Mouse (Mus musculus) forebrain, embryonic 11.5 days (tissue): ENCODE results near the gene Slc25a10. TPM values are rescaled to one million over a fixed set of nuclear protein-coding genes. Genes with fewer than 3 reads are reported as not detected.
"Not testable (repeated sequence)": the region's sequence is repeated elsewhere in the genome, so short reads cannot be mapped to it uniquely, and the experiment has no call there.

Experiments used
- ATAC-seq: fragments of 200-750 bp; cut with Nextera tagmentation; replicated peaks from 2 replicates; pipeline ENCODE4 v1.8.0; 2017; ENCODE audit warnings: moderate TSS enrichment; ENCODE audit not compliant: low FRiP score
- DNase-seq: peaks from one replicate; pipeline ENCODE4 v3.0.0-alpha.2; 2017; ENCODE audit warnings: low spot score
- H3K27ac ChIP-seq: fragments of 300-500 bp; sonication (generic); 2 replicates; pipeline ENCODE4 v1.5.1; 2014; ENCODE audit warnings: low read depth, low read length
- H3K27me3 ChIP-seq: fragments of 300-500 bp; sonication (generic); 2 replicates; pipeline ENCODE4 v1.6.1; 2014; ENCODE audit warnings: mild to moderate bottlenecking, low read length, mixed read lengths; ENCODE audit not compliant: control insufficient read depth, insufficient read depth
- H3K36me3 ChIP-seq: fragments of 300-500 bp; sonication (generic); 2 replicates; pipeline ENCODE4 v1.6.1; 2014; ENCODE audit warnings: mild to moderate bottlenecking, low read length, moderate library complexity, mixed read lengths; ENCODE audit not compliant: control insufficient read depth, insufficient read depth
- H3K4me1 ChIP-seq: fragments of 300-500 bp; sonication (generic); replicated peaks from 2 replicates; pipeline ENCODE4 v1.6.1; 2014; ENCODE audit warnings: low read length, mixed read lengths; ENCODE audit not compliant: control insufficient read depth, insufficient read depth
- H3K4me2 ChIP-seq: fragments of 300-500 bp; sonication (generic); 2 replicates; pipeline ENCODE4 v1.6.1; 2014; ENCODE audit warnings: low read depth, mild to moderate bottlenecking, low read length, moderate library complexity, mixed read lengths; ENCODE audit not compliant: severe bottlenecking
- H3K4me3 ChIP-seq: fragments of 300-500 bp; sonication (generic); 2 replicates; pipeline ENCODE4 v1.5.1; 2014; ENCODE audit warnings: low read depth, low read length
- H3K9ac ChIP-seq: fragments of 300-500 bp; sonication (generic); 2 replicates; pipeline ENCODE4 v1.6.1; 2014; ENCODE audit warnings: low read length
- H3K9me3 ChIP-seq: fragments of 300-500 bp; sonication (generic); 2 replicates; pipeline ENCODE4 v1.6.1; 2016; ENCODE audit warnings: low read length, mixed read lengths; ENCODE audit not compliant: control insufficient read depth
- WGBS: fragments of 180-500 bp; shearing (Covaris S2); extraction: QIAGEN DNeasy Blood & Tissue Kit; methylation state at CpG from one replicate; pipeline ENCODE4 v1.1.7; 2014; 5-methylcytosine and 5-hydroxymethylcytosine counted together
- polyA plus RNA-seq: library from polyadenylated mRNA; unstranded; fragments of >200 nt; fragmentation: Nextera tagmentation; extraction: Ambion mirVana; gene quantifications from 2 replicates; pipeline ENCODE4 v1.2.1, GENCODE M21; 2014

The Slc25a10 gene
- polyA plus RNA-seq, 1 experiment from 2014 or later = 50.9 TPM

DNA sequence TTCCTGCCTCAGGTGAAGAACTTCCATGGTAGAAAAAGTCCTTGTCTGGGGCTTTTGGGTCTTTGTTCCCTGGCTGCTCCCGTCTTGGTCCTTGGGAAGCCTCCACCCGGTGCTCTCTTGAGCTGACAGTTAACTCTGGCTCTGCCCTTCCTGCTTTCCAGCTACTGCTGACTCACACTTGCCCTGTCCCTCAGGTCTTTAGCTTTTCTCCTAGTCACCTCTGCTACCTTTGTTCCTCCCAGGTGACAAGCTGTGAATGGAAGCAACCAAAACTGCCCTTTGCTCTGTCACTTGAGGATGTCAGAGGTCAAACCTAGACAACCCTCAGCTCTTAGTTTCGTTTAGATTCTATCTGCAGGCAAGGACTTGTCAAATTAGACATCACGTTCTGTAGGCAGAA, 18.3 kb downstream of the Slc25a10 start:
- WGBS = 33% methylated on average over 4 of the region's 4 CpGs
- ATAC-seq = no peak

DNA sequence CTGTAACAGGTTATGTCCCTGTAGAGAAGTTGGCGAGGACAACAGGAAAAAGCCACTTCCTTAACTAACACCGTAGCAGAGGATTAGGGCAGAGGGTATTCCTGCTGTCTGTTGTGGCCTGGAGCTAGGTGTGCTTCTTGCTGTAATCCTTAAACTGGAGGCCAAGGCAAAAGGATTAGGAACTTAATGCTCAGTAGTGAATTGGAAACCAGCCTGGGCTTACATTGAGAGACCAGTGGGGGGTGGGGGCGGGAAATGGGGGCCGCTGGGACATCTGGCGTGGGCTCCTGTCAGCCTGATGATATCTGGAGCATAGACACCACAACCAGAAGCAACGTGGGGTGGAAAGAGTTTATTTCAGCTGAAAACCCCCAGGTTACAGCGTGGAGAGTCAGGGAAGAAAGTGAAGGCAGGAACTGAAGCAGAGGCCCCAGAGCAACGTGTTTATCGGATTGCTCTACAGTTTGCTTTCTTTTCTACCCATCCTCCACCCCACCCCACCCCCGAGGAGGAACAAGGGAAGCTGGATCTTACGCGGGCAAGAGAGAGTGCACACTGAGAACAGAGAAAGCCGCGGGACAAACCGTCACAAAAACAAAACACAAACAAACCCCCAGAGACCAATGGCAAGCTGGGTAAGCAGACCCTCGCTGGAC, 18.9 kb downstream of the Slc25a10 start:
- Histone ChIP-seq H3K9me3 (no peaks in the 10 kb centered on the region), H3K4me1 (peaks cover 5% of the 10 kb centered on the region; the same call in 1 of the 2 replicates), H3K36me3 (no peaks in the 10 kb centered on the region), H3K4me3 (0 out of 2 replicates have a peak overlapping the region, but pooled peaks have one; percentile 3), H3K27me3 (no peaks in the 10 kb centered on the region), H3K9ac (peak overlapping the region; percentile 57), H3K27ac (0 out of 2 replicates have a peak overlapping the region, but pooled peaks have one; percentile 9), H3K4me2 (peak overlapping the region; percentile 42; the same call in 1 of the 2 replicates)
- DNase-seq (peak; percentile 57), ATAC-seq (no peak)
- WGBS = 4% methylated on average over 16 of the region's 16 CpGs

More for the DNA sequence above, 18.3 kb downstream of the Slc25a10 start:
- Histone ChIP-seq H3K36me3 (no peaks in the 10 kb centered on the region), H3K9me3 (no peaks in the 10 kb centered on the region), H3K4me1 (peaks cover 5% of the 10 kb centered on the region; the same call in 1 of the 2 replicates), H3K4me2 (no peak overlapping the region), H3K27me3 (no peaks in the 10 kb centered on the region), H3K9ac (no peak overlapping the region; the same call in 1 of the 2 replicates), H3K4me3 (no peak overlapping the region), H3K27ac (0 out of 2 replicates have a peak overlapping the region, but pooled peaks have one; percentile 9)
- DNase-seq = no peak

DNA sequence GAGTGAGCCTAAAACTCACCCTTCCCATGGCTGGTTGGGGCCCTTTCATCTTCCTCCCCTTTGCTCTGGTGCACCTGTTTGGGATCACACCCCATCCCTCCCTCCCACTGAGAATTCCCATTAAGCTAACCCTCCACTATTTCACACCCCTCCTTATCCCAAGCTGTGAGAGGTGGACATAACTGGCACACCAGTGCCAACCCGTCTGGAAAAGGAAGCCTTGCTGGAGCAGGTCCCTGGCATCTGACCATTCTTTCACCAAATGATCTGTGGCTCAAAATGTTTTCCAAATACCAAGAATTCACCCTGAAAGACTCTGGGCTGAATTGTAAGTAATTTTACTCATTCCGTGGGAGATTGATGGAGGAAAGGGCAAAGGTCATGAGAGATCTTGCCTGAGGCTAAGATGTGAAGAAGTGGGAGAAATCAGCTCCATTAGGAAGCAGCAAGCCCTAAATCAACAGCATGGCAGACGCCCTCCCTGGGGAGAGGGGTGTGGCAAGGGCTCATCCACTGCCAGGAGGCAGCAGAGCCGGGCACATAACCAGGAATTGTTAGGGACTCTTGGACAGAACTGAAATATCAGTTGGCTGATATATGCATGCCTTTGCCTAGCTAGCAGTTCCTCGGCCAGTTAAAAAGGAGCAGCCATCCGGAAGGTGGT, 21.3 kb downstream of the Slc25a10 start:
- 56% methylated on average over 6 of the region's 6 CpGs for WGBS
- ATAC-seq = no peak
- Histone ChIP-seq H3K4me3 (no peak overlapping the region), H3K27ac (no peak overlapping the region), H3K27me3 (no peaks in the 10 kb centered on the region), H3K9me3 (no peaks in the 10 kb centered on the region), H3K4me2 (no peak overlapping the region), H3K4me1 (peaks cover 5% of the 10 kb centered on the region; the same call in 1 of the 2 replicates), H3K36me3 (no peaks in the 10 kb centered on the region), H3K9ac (no peak overlapping the region)
- DNase-seq = no peak

DNA sequence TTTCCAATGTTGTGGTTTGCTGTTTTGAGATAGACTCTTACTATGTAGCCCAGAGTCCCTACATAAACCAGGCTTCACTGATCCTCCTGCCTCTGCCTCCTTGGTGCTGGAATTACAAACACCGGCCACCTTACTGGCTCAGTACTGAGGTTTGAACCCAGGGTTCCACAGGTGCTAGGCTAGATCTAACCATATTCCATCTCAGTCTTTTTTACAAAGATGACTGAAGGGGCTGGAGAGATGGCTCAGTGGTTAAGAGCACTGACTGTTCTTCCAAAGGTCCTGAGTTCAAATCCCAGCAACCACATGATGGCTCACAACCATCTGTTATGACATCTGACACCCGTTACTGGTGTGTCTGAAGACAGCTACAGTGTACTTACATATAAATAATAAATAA, 22.6 kb downstream of the Slc25a10 start:
- not testable (repeated sequence) for H3K27me3 ChIP-seq, H3K9ac ChIP-seq, H3K36me3 ChIP-seq, ATAC-seq, H3K4me3 ChIP-seq, H3K4me1 ChIP-seq, H3K27ac ChIP-seq, H3K9me3 ChIP-seq, DNase-seq, H3K4me2 ChIP-seq
- 96% methylated on average over 2 of the region's 2 CpGs for WGBS

DNA sequence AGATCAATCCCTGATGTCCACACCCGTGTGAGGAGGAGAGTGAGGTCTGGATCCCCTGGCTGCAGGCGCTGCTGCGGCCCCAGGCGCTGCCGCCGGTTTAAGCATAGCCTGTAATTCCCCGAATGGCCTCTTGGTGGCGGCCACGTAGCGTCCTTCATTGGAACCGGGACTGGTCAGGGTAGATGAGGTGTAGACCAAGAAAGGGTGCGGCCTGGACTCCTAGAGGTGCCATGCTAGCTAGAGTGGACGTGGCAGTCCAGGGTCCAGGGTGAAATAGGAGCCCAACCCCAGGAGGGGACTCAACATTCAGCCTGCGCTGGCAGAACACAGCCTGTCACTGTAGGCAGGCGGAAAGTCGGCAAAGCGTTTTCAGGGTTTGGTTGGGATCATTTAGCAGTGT, 24.0 kb downstream of the Slc25a10 start:
- no peak overlapping the region for H3K4me3 ChIP-seq
- no peak overlapping the region for H3K27ac ChIP-seq

DNA sequence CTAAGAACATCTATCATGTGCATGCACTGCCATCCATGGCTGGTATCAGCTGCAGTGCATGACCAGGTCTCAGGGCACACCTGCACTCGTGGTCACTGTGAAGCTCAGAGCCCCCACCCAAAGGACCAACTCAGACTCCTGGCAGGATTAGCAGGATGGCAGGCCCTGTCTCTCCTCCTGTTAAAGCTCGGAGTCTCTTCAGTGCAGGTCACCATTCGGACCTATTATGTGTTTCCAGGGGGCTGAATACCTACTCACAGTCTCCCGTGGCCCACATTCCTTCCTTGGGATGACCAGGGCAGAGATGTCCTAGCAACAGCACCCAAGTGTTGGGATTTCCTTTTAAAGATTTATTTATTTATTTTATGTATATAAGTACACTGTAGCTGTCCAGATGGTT, 25.5 kb downstream of the Slc25a10 start:
- no peaks in the 10 kb centered on the region for H3K27me3 ChIP-seq
- WGBS = 77% methylated on average over 4 of the region's 4 CpGs
- no peak overlapping the region for H3K4me3 ChIP-seq
- H3K4me2 ChIP-seq = no peak overlapping the region
- ATAC-seq (no peak), DNase-seq (no peak)
- H3K9me3 ChIP-seq = no peaks in the 10 kb centered on the region
- no peaks in the 10 kb centered on the region for H3K4me1 ChIP-seq
- no peak overlapping the region for H3K9ac ChIP-seq
- H3K27ac ChIP-seq = no peak overlapping the region
- H3K36me3 ChIP-seq = no peaks in the 10 kb centered on the region

More for the DNA sequence above, 24.0 kb downstream of the Slc25a10 start:
- DNase-seq (peak; percentile 94), ATAC-seq (0 out of 2 replicates have a peak, but pooled peaks have one; percentile 60)
- H3K9me3 ChIP-seq = no peaks in the 10 kb centered on the region
- peaks cover 2% of the 10 kb centered on the region; the same call in 1 of the 2 replicates for H3K4me1 ChIP-seq
- no peaks in the 10 kb centered on the region for H3K36me3 ChIP-seq
- no peaks in the 10 kb centered on the region for H3K27me3 ChIP-seq
- WGBS = 15% methylated on average over 17 of the region's 17 CpGs
- H3K9ac ChIP-seq = no peak overlapping the region
- no peak overlapping the region for H3K4me2 ChIP-seq

DNA sequence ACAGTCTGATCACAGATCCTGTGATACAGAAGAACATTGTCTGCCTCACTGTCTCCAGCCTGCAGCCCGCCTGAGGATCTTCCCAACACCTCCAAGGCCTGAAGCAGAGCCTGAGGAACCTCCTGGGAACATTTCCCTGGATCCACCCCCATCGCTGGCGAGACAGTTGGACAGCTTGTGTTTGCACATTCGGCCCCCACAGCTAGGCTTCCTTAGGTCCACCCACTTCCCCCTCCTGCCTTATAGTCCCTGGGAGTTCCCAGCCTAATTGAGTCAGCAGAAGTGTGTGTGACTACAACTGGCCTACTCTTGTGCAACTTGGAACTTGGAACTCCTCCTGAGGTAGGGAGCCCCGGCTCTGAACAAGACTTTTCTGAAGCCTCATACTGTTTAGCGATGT, 26.4 kb downstream of the Slc25a10 start:
- no peaks in the 10 kb centered on the region for H3K36me3 ChIP-seq
- H3K4me2 ChIP-seq = no peak overlapping the region
- 68% methylated on average over 6 of the region's 6 CpGs for WGBS
- ATAC-seq (no peak), DNase-seq (no peak)
- H3K4me3 ChIP-seq = no peak overlapping the region
- H3K4me1 ChIP-seq = no peaks in the 10 kb centered on the region
- H3K9ac ChIP-seq = no peak overlapping the region
- H3K27ac ChIP-seq = no peak overlapping the region
- H3K9me3 ChIP-seq = no peaks in the 10 kb centered on the region
- H3K27me3 ChIP-seq = no peaks in the 10 kb centered on the region

DNA sequence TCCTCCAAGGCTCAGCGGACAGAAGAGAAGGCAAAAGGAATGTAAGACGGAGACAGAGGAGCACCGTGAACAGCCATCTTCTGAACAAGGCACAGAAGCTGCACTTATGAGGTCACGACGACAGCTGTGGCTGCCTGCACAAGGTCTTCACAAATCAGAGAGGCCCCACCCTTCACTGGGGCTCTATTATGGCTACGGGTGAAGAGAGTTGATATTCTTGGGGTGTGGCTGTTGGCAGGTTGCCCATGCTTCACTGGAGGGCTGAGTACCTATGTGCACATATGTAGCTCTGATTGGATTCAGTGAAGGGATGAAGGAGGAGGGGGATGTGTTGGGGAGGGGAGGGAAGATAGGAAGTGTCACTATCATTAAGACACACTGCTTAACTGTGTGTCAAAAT, 26.9 kb downstream of the Slc25a10 start:
- WGBS = 86% methylated on average over 6 of the region's 6 CpGs
- DNase-seq = no peak

More for the DNA sequence above, 26.9 kb downstream of the Slc25a10 start:
- no peak overlapping the region for H3K4me3 ChIP-seq
- no peaks in the 10 kb centered on the region for H3K9me3 ChIP-seq
- ATAC-seq = no peak
- H3K27ac ChIP-seq = no peak overlapping the region
- no peak overlapping the region for H3K9ac ChIP-seq
- H3K4me1 ChIP-seq = no peaks in the 10 kb centered on the region
- H3K4me2 ChIP-seq = no peak overlapping the region
- H3K27me3 ChIP-seq = no peaks in the 10 kb centered on the region
- H3K36me3 ChIP-seq = no peaks in the 10 kb centered on the region
